ENCODE assay signal across 8 mouse cellular contexts in genomic region chr2:32961192-32961995, GRCm38 (mm10). TPM values are rescaled to one million over a fixed set of nuclear protein-coding genes. Genes with fewer than 3 reads are reported as not detected.
DNase-seq lines count a peak whose midpoint lies in the region; ATAC-seq lines count a peak whose summit lies in the region.

Rpl12 (plus strand) TSS chr2:32961559.
Lrsam1 (minus strand) TSS chr2:32961614.

- WGBS in embryonic facial prominence, embryonic 14.5 days: 4% methylated on average over 40 of the region's 55 CpGs
- 2% methylated on average over 55 of the region's 55 CpGs for WGBS in limb, embryonic 15.5 days

- peak within 1 kb of the TSS; percentile 51 for H3K4me3 ChIP-seq in embryonic facial prominence, embryonic 14.5 days (ENCODE audit: low read depth, low read length)
- H3K4me3 ChIP-seq in limb, embryonic 15.5 days: peak within 1 kb of the TSS; percentile 79

- peak; percentile 93 for ATAC-seq in embryonic facial prominence, embryonic 14.5 days (ENCODE audit: low read depth)
- peak; percentile 89 for ATAC-seq in limb, embryonic 15.5 days (ENCODE audit: insufficient number of reproducible peaks, low FRiP score, low TSS enrichment, low read depth)

- peaks cover 16% of the 10 kb centered on the region for H3K4me1 ChIP-seq in embryonic facial prominence, embryonic 14.5 days (ENCODE audit: control insufficient read depth, insufficient read depth, low read length)
- peaks cover 40% of the 10 kb centered on the region for H3K4me1 ChIP-seq in limb, embryonic 15.5 days

- no peaks in the 10 kb centered on the region for H3K27me3 ChIP-seq in embryonic facial prominence, embryonic 14.5 days (replicated peaks; ENCODE audit: control insufficient read depth, insufficient read depth, low read length)
- H3K27me3 ChIP-seq in limb, embryonic 15.5 days: no peaks in the 10 kb centered on the region

- DNase-seq in 3T3-L1 (ENCODE audit: low read depth, low spot score): peak; percentile 96
- peak; percentile 81 to 91 for DNase-seq in adrenal gland, postnatal 4 days (ENCODE audit: low spot score in 2 of 2)
- DNase-seq in embryonic facial prominence, embryonic 14.5 days (ENCODE audit: low spot score): peak; percentile 97
- DNase-seq in heart, adult 8-10 months (ENCODE audit: low spot score): peak; percentile 94
- DNase-seq in kidney, adult 9 months: peak; percentile 94
- peak; percentile 74 to 92 for DNase-seq in monocyte, adult 2 months (ENCODE audit: low read depth in 1 of 2, low spot score in 2 of 2)
- peak; percentile 92 to 93 for DNase-seq in spleen, postnatal 36 days (ENCODE audit: low spot score in 2 of 2)

- no peaks in the 10 kb centered on the region for H3K9me3 ChIP-seq in embryonic facial prominence, embryonic 14.5 days (ENCODE audit: control insufficient read depth, low read length)
- no peaks in the 10 kb centered on the region for H3K9me3 ChIP-seq in limb, embryonic 15.5 days

- peaks cover 38% of the 10 kb centered on the region for H3K36me3 ChIP-seq in embryonic facial prominence, embryonic 14.5 days (ENCODE audit: control insufficient read depth, insufficient read depth, low read length)
- H3K36me3 ChIP-seq in limb, embryonic 15.5 days: peaks cover 45% of the 10 kb centered on the region

- peak within 1 kb of the TSS; percentile 88 for H3K27ac ChIP-seq in embryonic facial prominence, embryonic 14.5 days (replicated peaks; ENCODE audit: low read depth, low read length)
- H3K27ac ChIP-seq in limb, embryonic 15.5 days: peak within 1 kb of the TSS; percentile 88

- peak within 1 kb of the TSS; percentile 64 for H3K4me2 ChIP-seq in embryonic facial prominence, embryonic 14.5 days (ENCODE audit: low read depth, low read length)
- peak within 1 kb of the TSS; percentile 74 for H3K4me2 ChIP-seq in limb, embryonic 15.5 days

- peak within 1 kb of the TSS; percentile 95 for H3K9ac ChIP-seq in embryonic facial prominence, embryonic 14.5 days (ENCODE audit: low read depth, low read length)
- peak within 1 kb of the TSS; percentile 89 for H3K9ac ChIP-seq in limb, embryonic 15.5 days

RNA-seq across cellular contexts. Expression of gene Rpl12, which starts in this region (rescaled TPM):
- 100 to 1,000 TPM; 274 to 283 TPM for total RNA-seq in adrenal gland, postnatal 4 days (2021)
- 224 and 237 TPM in 2 replicates for polyA plus RNA-seq in embryonic facial prominence, embryonic 14.5 days (2014; fragmentation: Nextera tagmentation; extraction: Ambion mirVana)
- 10 to 100 TPM; 56.3 to 66.1 (median 58.9) TPM for total RNA-seq in heart, adult 8-10 months (2022)
- 154 and 176 TPM in 2 replicates for polyA plus RNA-seq in limb, embryonic 15.5 days (2015; fragmentation: Nextera tagmentation; extraction: Ambion mirVana)

RNA-seq across cellular contexts. Expression of gene Lrsam1, which starts in this region (rescaled TPM):
- 10 to 100 TPM; 23.7 to 26.5 TPM for total RNA-seq in adrenal gland, postnatal 4 days (2021)
- polyA plus RNA-seq in embryonic facial prominence, embryonic 14.5 days (2014; fragmentation: Nextera tagmentation; extraction: Ambion mirVana): 9.2 and 10.9 TPM in 2 replicates
- total RNA-seq in heart, adult 8-10 months (2022): 10 to 100 TPM; 13.1 to 21.8 (median 17.5) TPM
- 11.3 and 12.0 TPM in 2 replicates for polyA plus RNA-seq in limb, embryonic 15.5 days (2015; fragmentation: Nextera tagmentation; extraction: Ambion mirVana)

Comparison
In these comparisons a context has a peak if more than half of its experiments do, and no peak if none do; other contexts are left out.
1. Peak in every context shown above with its lines: DNase-seq, ATAC-seq, H3K4me3 ChIP-seq and H3K27ac ChIP-seq.
2. RNA of gene Rpl12 (total RNA-seq): 274 to 283 TPM in adrenal gland, postnatal 4 days; 56.3 to 66.1 TPM in heart, adult 8-10 months; every median in the first group is over 4 times any median in the second.